Mouse (Mus musculus) urinary bladder, postnatal 36 days (tissue): ENCODE data around the gene Micall1.

ENCODE experiments used
- DNase-seq, 2 experiments: peaks; one replicate each; pipeline ENCODE4 v3.0.0; 2022; ENCODE audit warnings: low spot score in 2 of 2, mixed read lengths in 1 of 2

Gene Micall1

DNA sequence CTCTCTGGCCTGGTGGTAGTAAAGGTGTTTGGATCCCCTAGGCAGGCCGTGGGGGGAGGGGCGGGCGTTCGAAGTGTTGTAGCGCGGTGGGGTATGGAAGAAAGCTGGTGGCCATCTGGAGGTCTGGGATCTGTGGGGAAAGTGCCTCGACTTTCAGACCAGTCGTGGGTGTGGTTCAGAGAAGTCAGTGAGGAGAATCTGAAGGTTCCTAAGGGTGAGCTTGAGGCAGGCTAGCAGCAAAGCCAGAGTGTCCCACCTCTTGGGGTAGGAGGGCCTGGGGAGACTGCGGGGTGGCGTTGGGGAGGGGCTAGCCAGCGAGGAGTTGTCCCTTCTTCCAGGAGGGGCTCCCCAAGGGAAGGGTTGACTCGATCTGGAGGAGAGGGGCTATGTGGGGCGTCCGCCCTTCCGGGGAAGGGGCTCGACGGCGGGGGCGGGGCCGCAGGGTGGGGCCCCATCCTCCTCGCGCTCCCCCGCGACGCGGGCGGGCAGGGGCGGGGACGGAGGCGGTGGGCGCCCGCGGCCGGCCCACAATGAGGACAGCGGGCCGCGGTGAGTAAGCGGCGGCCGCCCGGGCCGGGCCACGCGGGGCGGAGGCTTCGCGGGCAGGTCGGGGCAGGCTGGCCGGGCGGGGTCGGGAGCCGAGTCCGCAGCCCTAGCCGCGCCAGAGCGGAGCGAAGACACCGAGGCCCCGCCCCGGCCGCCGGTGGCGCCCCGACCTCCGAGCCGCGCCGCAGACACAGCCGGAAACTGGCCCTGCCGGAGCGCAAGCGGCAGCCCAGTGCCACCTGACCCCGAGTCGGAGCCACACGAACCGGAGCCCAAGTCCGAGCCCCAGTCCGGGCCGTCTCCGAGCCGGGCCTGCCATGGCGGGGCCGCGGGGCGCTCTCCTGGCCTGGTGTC, at the start of gene Micall1:
Micall1 (plus strand) TSS at position 478 of the 900 bp plus-strand sequence.
- peak; percentile 80 to 85 for DNase-seq

- no peak for DNase-seq
Measured at GRCm38 (mm10) chr15:79060887-79061565, 47.7 kb upstream of the Micall1 start.

DNA sequence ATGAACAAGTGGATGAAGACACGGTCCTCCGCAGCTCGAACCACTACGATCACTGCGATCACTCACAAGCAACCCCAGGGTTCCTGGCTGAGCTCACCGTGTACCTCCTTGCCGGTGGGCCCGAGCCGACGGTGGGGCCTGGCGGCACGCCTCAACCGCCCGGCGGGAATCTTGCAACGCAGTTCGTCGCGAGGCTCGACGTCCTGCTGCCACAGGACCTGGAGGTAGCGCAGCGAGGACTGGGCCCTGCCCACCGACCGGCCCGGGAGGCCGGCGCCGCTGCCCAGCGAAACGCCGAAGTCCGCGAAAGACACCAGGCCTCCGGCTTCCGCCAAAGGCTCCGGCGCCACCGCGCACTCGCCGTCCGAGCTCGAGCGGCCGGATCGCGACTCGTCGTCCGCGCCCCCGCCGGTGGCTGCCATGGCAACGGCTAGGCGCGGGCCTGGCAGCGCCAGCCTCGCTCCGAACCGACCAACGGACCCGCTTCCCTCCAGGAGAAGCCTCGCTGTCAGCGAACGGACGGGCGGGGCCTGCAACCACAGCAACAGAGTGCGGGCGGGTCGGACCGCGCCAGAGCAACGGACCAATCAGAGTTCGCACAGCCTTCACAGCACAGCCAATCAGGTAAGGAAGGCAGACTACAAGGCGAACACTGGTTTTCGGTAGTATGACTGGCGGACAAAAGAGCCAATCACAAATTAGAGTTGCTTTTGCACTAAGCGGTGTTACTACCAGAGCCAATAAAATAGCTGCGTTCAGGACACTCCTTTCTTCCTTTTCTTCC, 46.1 kb upstream of the Micall1 start, which contains the start of gene Ankrd54:
Ankrd54 (minus strand) TSS at position 518 of the 784 bp plus-strand sequence.
- DNase-seq = peak; percentile 91 to 96

GRCm38 (mm10) chr15:79063160-79063740, 45.4 kb upstream of the Micall1 start:
- no peak for DNase-seq

DNA sequence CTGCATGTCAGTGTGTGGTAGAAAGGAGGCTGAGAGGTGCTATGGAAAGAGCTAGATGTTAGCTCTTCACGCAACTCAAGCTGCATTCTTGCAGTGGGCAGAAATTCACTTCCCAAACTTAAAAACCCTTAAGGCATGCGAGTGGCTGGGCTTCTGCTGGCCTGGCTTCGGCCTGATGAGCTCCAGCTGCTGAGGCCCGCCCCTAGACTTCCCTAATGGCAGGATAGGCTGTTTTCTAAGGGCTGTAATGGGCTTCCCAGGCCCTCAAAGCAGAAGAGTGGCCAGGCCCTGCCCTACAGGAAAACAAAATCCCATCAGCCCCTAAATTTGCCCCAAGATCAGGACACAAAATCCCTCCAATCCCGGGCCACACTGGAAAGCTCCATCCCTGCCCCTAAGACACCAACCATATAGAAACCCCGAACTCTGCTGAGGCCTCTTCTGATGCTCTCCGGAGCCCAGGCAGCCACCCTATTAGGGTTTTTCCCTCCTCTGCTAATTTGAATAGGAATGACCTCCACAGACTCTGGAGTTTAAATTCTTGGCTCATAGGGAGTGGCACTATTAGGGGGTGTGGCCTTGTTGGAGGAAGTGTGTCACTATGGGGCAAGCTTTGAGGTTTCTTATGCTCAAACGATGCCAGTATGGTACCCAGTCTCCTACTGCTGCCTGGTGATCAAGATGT, 43.5 kb upstream of the Micall1 start:
- no peak for DNase-seq

DNA sequence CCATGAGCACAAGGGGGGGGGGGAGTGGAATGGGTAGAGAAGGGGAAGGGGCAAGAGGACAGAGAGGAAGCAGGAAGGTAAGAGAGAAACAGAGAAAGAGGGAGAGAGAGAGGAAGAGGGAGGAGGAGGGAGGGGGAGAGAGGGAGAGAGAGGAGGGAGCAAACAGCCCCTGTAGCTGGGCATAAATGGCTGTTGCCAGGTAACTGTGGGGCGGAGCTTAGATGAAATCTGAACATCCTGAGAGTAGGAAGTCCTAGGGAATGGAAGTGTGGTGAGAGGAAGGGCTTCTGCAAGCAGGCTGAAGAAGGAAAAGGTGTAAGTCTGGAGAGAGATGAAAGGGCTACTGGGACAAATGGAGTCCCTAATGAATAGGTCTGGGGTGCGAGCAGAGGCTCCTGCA, 42.4 kb upstream of the Micall1 start:
- DNase-seq = no peak

DNA sequence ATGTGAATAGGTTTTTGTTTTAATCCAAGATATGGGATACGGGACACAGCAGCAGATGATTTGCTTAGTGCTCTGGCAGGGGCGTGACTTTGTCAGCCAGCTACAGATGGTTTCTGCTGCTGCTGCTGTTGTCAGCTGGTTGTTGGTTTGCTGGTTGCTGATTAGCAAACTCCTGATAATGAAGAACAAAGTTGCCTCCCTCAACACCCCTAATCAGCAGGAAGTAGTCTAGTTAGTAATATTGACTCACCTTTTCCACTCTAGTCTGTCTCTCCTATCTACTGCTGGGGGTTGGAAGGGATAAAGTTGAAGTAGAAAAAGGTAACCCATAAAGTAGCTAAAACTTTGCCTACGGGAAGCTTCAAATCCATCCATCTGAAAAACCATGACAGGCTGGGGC, 41.1 kb upstream of the Micall1 start:
- no peak for DNase-seq

- no peak for DNase-seq
Measured at GRCm38 (mm10) chr15:79068416-79068815, 40.3 kb upstream of the Micall1 start.

GRCm38 (mm10) chr15:79071117-79072039, 37.3 kb upstream of the Micall1 start:
- DNase-seq = peak; percentile 26 to 33

GRCm38 (mm10) chr15:79073752-79074151, 34.9 kb upstream of the Micall1 start:
- no peak for DNase-seq

DNA sequence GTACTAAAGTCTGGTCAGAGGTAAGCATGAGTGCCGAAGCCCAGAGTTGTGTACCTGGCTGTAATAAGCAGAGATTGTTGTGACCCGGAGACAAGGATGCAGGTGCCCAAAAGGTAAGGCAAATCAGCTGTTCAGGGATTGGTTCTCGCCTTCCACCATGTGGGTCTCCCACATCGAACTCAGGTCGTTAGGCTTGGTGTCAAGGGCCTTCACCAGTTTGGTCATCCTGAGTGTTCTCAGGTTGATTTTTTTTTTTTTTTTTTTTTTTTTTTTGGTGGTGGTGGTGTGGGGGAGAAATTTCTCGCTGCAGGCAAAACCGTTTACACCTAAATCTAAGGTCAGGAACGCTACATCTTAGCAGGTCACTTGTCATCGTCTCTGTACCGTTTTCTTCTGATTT, 34.3 kb upstream of the Micall1 start:
- DNase-seq = no peak

DNA sequence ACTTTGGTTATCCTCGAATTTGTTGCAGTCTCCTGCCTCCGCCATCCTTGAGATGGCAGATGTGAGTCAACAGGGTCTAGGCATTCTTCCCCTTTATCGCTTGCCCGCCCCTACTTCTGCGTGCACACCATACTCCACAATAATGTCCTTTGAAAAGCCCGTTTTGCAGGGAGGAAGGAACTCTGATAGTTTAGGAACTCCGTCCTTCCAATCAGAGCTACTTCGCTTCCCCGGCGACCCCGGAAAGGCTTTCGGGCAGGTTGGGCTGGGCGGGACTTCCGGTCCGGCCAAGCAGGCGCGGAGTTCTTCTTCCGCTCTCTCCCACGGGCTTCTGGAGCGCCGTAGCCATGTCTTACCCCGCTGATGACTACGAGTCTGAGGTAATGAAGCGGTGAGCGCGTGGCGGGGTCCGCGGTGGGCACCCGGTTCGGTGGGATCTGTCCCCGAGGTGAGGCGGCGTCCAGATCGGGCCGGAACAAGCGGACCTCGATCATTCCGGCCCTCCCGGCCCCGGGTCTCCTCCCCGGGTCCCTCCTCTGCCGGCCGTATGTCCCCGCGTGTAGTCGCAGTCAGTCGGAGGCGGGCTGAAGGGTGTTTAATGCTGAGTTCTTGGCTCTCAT, 33.7 kb upstream of the Micall1 start, which contains the start of gene Eif3l:
Eif3l (plus strand) TSS at position 267 of the 620 bp plus-strand sequence.
- peak; percentile 82 to 90 for DNase-seq

- DNase-seq = no peak
Measured at GRCm38 (mm10) chr15:79075658-79076365, 32.9 kb upstream of the Micall1 start.

DNA sequence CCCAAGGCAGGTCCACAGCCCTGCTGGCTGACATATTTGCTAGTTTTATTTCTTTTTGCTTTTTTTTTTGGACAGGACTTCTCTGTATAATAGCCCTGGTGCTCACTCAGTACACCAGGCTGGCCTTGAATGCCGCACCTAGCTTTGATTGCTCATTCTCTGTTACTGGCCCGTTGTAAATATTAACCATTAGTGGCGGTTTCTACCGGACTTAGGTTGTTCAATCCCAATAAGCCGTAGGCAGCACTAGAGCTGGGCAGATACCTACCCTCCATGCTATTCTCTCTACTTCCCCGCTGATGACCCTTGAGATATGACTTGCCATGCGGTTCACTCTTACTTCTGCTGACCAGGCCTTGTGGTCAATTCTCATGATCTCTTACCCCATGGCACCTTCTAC, 29.1 kb upstream of the Micall1 start:
- DNase-seq = no peak

DNA sequence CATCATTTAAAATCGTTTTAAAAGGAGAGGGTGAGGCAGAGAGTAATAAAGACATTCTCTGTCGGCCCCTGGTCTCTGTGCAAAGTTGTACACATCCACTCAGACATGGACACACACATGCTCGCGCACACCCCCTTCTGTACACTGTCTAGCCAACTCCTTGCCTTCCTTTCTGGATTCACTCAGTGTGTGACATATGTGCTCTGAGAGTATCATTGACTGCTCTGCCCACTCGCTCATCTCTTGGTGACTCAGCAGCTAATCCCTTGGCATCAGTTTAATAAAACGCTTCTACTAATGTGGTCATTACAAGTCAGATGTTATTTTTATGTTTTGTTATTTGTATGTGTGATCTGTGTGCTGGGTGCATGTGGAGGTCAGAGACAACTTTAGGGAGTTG, 16.4 kb upstream of the Micall1 start:
- DNase-seq = no peak

DNA sequence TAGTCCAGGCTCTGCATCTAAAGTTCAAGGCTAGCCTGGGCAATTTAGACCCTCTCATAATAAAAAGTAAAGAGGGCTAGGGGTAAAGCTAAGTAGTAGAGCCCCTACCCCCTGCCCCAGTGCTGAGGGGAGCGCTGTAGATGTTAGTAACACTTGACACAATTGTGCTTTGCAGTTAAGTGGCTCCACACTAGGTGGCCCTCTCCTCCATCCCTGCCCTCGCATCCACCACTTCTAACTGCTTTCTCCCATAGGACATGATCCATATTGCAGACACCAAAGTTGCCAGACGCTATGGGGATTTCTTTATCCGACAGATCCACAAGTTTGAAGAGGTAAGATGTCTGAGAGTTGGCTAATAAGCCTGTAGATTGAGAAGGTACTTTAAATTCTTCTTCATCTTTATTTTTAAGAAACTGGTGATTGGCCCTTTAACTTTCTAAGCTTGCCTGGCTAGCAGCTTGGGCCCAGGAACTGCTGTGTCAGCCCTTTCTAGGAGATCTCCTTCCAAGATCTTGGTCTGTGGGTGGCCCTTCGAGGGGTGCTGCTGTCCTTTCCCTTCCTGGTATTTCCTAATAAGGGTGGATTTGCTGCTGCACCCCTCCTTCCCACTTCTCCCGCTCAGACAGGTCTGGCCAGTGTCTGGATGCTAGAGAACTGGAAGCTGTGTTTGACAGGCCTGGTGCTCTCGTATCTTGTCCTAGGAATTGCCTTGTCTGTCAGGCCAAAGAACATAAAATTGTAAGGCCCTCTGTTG, 15.4 kb upstream of the Micall1 start:
- DNase-seq = no peak

DNA sequence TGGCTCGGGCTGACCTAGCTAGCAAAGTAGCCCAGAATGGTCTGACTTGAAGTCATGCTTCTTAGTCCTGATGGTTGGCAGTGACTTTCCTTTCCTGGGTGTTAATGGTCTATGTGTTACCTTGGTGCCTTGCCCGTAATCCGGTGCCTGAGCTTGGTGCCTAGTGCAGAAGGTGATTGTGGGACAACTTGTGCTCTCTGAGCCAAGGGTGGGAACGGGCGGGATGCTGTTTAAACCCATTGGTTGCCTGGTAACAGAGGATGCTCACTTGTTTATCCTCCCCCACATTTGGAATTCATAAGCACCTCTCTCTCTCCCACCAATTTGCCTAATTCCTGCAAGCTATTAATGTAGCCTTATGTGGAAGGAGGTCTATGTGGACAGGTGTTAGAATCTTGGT, 13.2 kb upstream of the Micall1 start:
- DNase-seq = no peak

GRCm38 (mm10) chr15:79096556-79096955, 12.1 kb upstream of the Micall1 start:
- DNase-seq = no peak
